Mouse (Mus musculus) ES-E14 (cell line): ENCODE results near the gene Ece2. TPM values are rescaled to one million over a fixed set of nuclear protein-coding genes. Genes with fewer than 3 reads are reported as not detected.

ENCODE experiments used
- DNase-seq: peaks from one replicate; pipeline ENCODE4 v3.0.0-alpha.2; 2013; ENCODE audit warnings: low read depth, low spot score
- H3K27ac ChIP-seq: 2 replicates; pipeline ENCODE4 v1.5.1; 2012; ENCODE audit warnings: low read depth, mild to moderate bottlenecking, low read length, moderate library complexity, mixed read lengths; ENCODE audit not compliant: poor library complexity, insufficient read depth, severe bottlenecking
- H3K36me3 ChIP-seq: 2 replicates; pipeline ENCODE4 v1.6.1; 2012; ENCODE audit warnings: mild to moderate bottlenecking, low read length, moderate library complexity, mixed read lengths; ENCODE audit not compliant: control insufficient read depth, poor library complexity, insufficient read depth, severe bottlenecking
- H3K4me1 ChIP-seq, 2 experiments: fragments of 150-350 bp in 1 of 2; sonication (generic) in 1 of 2; 2 replicates each; pipeline ENCODE4 v1.6.1; 2012; ENCODE audit warnings: low read length in 2 of 2, mild to moderate bottlenecking in 1 of 2, mixed read lengths in 1 of 2; ENCODE audit not compliant: control insufficient read depth in 2 of 2, insufficient read depth in 2 of 2, poor library complexity in 1 of 2
- H3K4me3 ChIP-seq, 2 experiments: fragments of 150-350 bp in 1 of 2; sonication (generic) in 1 of 2; 2 replicates each; pipeline ENCODE4 v1.5.1; 2012; ENCODE audit warnings: low read length in 2 of 2, low read depth in 1 of 2, mild to moderate bottlenecking in 1 of 2, mixed read lengths in 1 of 2; ENCODE audit not compliant: insufficient read depth in 1 of 2, poor library complexity in 1 of 2, severe bottlenecking in 1 of 2
- H3K9ac ChIP-seq: 2 replicates; pipeline ENCODE4 v1.6.1; 2012; ENCODE audit warnings: low read depth, mild to moderate bottlenecking, low read length, mixed read lengths; ENCODE audit not compliant: poor library complexity, insufficient read depth, severe bottlenecking
- H3K9me3 ChIP-seq: fragments of 150-350 bp; sonication (generic); 2 replicates; pipeline ENCODE4 v1.6.1; 2012; ENCODE audit warnings: low read depth, mild to moderate bottlenecking, low read length; ENCODE audit not compliant: control insufficient read depth, insufficient read depth
- CHD2 ChIP-seq: IDR thresholded peaks from 2 replicates; pipeline ENCODE4 v1.6.1; 2014; ENCODE audit warnings: mild to moderate bottlenecking, low read depth, low read length, inconsistent platforms
- HCFC1 ChIP-seq: IDR thresholded peaks from 2 replicates; pipeline ENCODE4 v1.6.1; 2012; ENCODE audit warnings: low read length, inconsistent platforms, borderline replicate concordance; ENCODE audit not compliant: insufficient read depth
- MAFK ChIP-seq: IDR thresholded peaks from 2 replicates; pipeline ENCODE4 v1.6.1; 2014; ENCODE audit warnings: mild to moderate bottlenecking, low read depth, low read length, inconsistent platforms; ENCODE audit not compliant: insufficient read depth
- ZC3H11A ChIP-seq: IDR thresholded peaks from 2 replicates; pipeline ENCODE4 v1.6.1; 2012; ENCODE audit warnings: low read depth, mild to moderate bottlenecking, inconsistent platforms, low read length, borderline replicate concordance
- ZNF384 ChIP-seq: IDR thresholded peaks from 2 replicates; pipeline ENCODE4 v1.6.1; 2012; ENCODE audit warnings: low read depth, low read length, inconsistent platforms
- in situ Hi-C, 2 experiments: fragments of 600-800 bp; cut with MboI; formaldehyde crosslinking; loops; one replicate each; pipeline ENCODE4 v1.15.1; 2025; ENCODE audit warnings: low sequenced_read_pairs in 2 of 2, inconsistent platforms in 1 of 2; ENCODE audit not compliant: unreplicated experiment in 2 of 2
- total RNA-seq: library from RNA; depleted of rRNA; stranded (reverse); fragments of 300-350 nt; gene quantifications from 2 replicates; pipeline ENCODE4 v1.2.3, GENCODE M21; 2012; rRNA removed

Ece2 gene
- total RNA-seq: 6.7 and 11.3 TPM in 2 replicates

GRCm38 (mm10) chr16:20629731-20630634 is at the start of gene Ece2:
Ece2 (plus strand) TSS chr16:20629828.
- peak within 1 kb of the TSS; percentile 69 to 82 for H3K4me3 ChIP-seq
- in situ Hi-C loops: no loop called here
- DNase-seq: no peak
- no peaks in the 10 kb centered on the region; the same call in 1 of the 2 replicates for H3K36me3 ChIP-seq
- no peaks in the 10 kb centered on the region for H3K9me3 ChIP-seq
- H3K27ac ChIP-seq: no peak within 1 kb of the TSS
- H3K4me1 ChIP-seq: no peaks in the 10 kb centered on the region; a peak in 1 of 4 replicates
- peak within 1 kb of the TSS; percentile 82 for H3K9ac ChIP-seq
- no peak for TF ChIP-seq ZC3H11A
- 0 out of 2 replicates have a peak, but pooled peaks have one; percentile 41 for TF ChIP-seq MAFK

DNA sequence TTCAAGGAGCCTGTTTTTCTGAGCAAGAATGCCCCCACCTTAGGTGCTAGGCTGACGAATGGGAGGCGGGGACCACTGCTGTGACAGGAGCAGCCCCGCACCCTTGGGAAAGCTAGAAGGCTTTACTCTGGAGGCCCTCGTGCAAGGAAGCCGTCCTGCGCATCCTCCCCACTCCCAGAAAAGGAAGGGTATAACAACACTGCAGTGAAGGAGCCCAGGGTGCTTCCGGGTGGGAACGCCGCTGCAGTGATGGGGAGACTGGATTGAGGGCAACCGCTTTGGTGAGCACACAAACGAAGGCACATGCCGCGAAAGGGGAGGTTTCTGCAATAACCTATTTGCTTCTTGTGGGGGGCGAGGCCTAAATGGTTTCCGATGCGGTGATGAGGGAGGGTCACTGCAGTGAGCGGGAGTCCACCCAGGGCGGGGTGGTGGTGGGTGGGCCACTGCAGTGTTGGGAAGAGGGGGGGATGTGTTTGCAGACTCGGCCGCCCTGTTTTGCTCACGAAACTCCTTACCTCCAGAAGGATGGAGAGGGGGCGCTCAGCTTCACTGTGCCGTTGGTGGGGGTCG is 40.2 kb upstream of the Ece2 start, which contains the start of gene Vwa5b2:
Vwa5b2 (plus strand) TSS at position 106 of the 573 bp plus-strand sequence.
- DNase-seq: no peak
- Histone ChIP-seq H3K36me3 (no peaks in the 10 kb centered on the region), H3K9ac (0 out of 2 replicates have a peak within 1 kb of the TSS, but pooled peaks have one; percentile 27), H3K27ac (no peak within 1 kb of the TSS), H3K9me3 (no peaks in the 10 kb centered on the region), H3K4me1 (peaks cover 0 to 7% of the 10 kb centered on the region in 2 experiments; a peak in 1 of 4 replicates), H3K4me3 (peak within 1 kb of the TSS; percentile 52)
- in situ Hi-C loops: no loop called here
- TF ChIP-seq ZNF384: no peak

GRCm38 (mm10) chr16:20589939-20590679 is 39.5 kb upstream of the Ece2 start:
- Histone ChIP-seq H3K27ac (no peak overlapping the region), H3K9me3 (no peaks in the 10 kb centered on the region), H3K4me1 (peaks cover 0 to 7% of the 10 kb centered on the region in 2 experiments; a peak in 1 of 4 replicates), H3K36me3 (no peaks in the 10 kb centered on the region), H3K9ac (0 out of 2 replicates have a peak overlapping the region, but pooled peaks have one; percentile 27), H3K4me3 (peak overlapping the region; percentile 52)
- DNase-seq: no peak
- in situ Hi-C loops: no loop called here
- TF ChIP-seq HCFC1: no peak
- no peak for TF ChIP-seq MAFK
- no peak for TF ChIP-seq ZNF384
- no peak for TF ChIP-seq CHD2
- no peak for TF ChIP-seq ZC3H11A

DNA sequence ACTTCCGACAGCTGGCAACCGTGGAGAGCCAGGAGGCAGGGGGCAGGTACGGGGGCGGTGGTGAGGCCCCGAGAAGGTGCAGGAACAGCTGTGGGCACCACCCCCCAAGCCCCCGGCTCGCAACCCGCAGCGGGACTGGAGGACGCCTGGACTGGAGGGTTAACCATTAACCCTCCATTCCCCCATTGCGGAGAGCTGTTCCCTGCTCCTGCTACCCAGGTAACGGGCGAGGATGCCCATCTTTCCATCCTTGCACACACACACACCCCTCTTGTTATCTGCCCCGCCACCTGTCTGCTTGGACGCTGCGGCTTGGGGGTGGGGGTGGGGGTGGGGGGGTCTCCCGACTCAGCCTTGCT is 39.0 kb upstream of the Ece2 start:
- peak overlapping the region in 1 of 2 experiments; percentile 52; a peak in 1 of 4 replicates for H3K4me3 ChIP-seq
- H3K36me3 ChIP-seq: no peaks in the 10 kb centered on the region
- H3K9ac ChIP-seq: no peak overlapping the region
- H3K27ac ChIP-seq: no peak overlapping the region
- no peak for TF ChIP-seq MAFK
- no peak for TF ChIP-seq CHD2
- no peak for TF ChIP-seq ZNF384
- no peak for TF ChIP-seq HCFC1
- TF ChIP-seq ZC3H11A: no peak
- peaks cover 0 to 7% of the 10 kb centered on the region in 2 experiments; a peak in 1 of 4 replicates for H3K4me1 ChIP-seq
- DNase-seq: no peak
- no peaks in the 10 kb centered on the region for H3K9me3 ChIP-seq
- in situ Hi-C loops: no loop called here
